ENCODE assay signal across 8 mouse cellular contexts in genomic region chr15:80797757-80798156, GRCm38 (mm10).
DNase-seq lines count a peak whose midpoint lies in the region; ATAC-seq and TF ChIP-seq lines count a peak whose summit lies in the region.

No protein-coding gene starts in this region.

- peak overlapping the region; percentile 67 for H3K27ac ChIP-seq in intestine, embryonic 16.5 days (ENCODE audit: low read length)
- peak overlapping the region; percentile 66 for H3K27ac ChIP-seq in lung, embryonic 16.5 days (ENCODE audit: low read length)
- peak overlapping the region; percentile 75 for H3K27ac ChIP-seq in olfactory bulb, adult 2 months (ENCODE audit: insufficient read depth, low read depth, low read length)

- peaks cover 34% of the 10 kb centered on the region for H3K79me3 ChIP-seq in C2C12 (ENCODE audit: low read depth)

- peak overlapping the region; percentile 73 for H3K4me2 ChIP-seq in intestine, embryonic 16.5 days (ENCODE audit: low read depth, low read length)
- H3K4me2 ChIP-seq in lung, embryonic 16.5 days (ENCODE audit: low read depth, low read length): peak overlapping the region; percentile 69

- no peaks in the 10 kb centered on the region for H3K36me3 ChIP-seq in C2C12 (ENCODE audit: control insufficient read depth, insufficient read depth)
- H3K36me3 ChIP-seq in intestine, embryonic 16.5 days (ENCODE audit: control insufficient read depth, insufficient read depth, low read length): no peaks in the 10 kb centered on the region
- H3K36me3 ChIP-seq in lung, embryonic 16.5 days (ENCODE audit: control insufficient read depth, insufficient read depth, low read length): no peaks in the 10 kb centered on the region

- H3K9me3 ChIP-seq in intestine, embryonic 16.5 days (ENCODE audit: control insufficient read depth, low read length): no peaks in the 10 kb centered on the region
- no peaks in the 10 kb centered on the region for H3K9me3 ChIP-seq in lung, embryonic 16.5 days (ENCODE audit: control insufficient read depth, low read length)

- peaks cover 17% of the 10 kb centered on the region for H3K4me1 ChIP-seq in intestine, embryonic 16.5 days (ENCODE audit: control insufficient read depth, insufficient read depth, low read length)
- H3K4me1 ChIP-seq in lung, embryonic 16.5 days (replicated peaks; ENCODE audit: control insufficient read depth, insufficient read depth, low read length): peaks cover 24% of the 10 kb centered on the region
- H3K4me1 ChIP-seq in olfactory bulb, adult 2 months (ENCODE audit: control insufficient read depth, insufficient read depth, low read length): peaks cover 10% of the 10 kb centered on the region

- H3K27me3 ChIP-seq in C2C12 (ENCODE audit: control insufficient read depth, insufficient read depth, insufficient read length): no peaks in the 10 kb centered on the region
- no peaks in the 10 kb centered on the region for H3K27me3 ChIP-seq in intestine, embryonic 16.5 days (replicated peaks; ENCODE audit: control insufficient read depth, insufficient read depth, low read length)
- H3K27me3 ChIP-seq in lung, embryonic 16.5 days (ENCODE audit: control insufficient read depth, insufficient read depth, low read depth, low read length): no peaks in the 10 kb centered on the region

- peak overlapping the region; percentile 58 for H3K4me3 ChIP-seq in C2C12 (ENCODE audit: insufficient read depth, poor library complexity, severe bottlenecking)
- H3K4me3 ChIP-seq in intestine, embryonic 16.5 days (ENCODE audit: low read length): peak overlapping the region; percentile 59
- peak overlapping the region; percentile 65 for H3K4me3 ChIP-seq in lung, embryonic 16.5 days (ENCODE audit: low read length)
- H3K4me3 ChIP-seq in olfactory bulb, adult 2 months (ENCODE audit: insufficient read depth, low read depth, low read length): peak overlapping the region; percentile 41

- 0% methylated on average over 6 of the region's 6 CpGs for WGBS in intestine, embryonic 16.5 days
- under 1% methylated on average over 6 of the region's 6 CpGs for WGBS in lung, embryonic 16.5 days
- WGBS in olfactory bulb, adult 2 months: 2% methylated on average over 6 of the region's 6 CpGs

- H3K9ac ChIP-seq in intestine, embryonic 16.5 days (ENCODE audit: low read depth, low read length): peak overlapping the region; percentile 62; the same call in 1 of the 2 replicates
- peak overlapping the region; percentile 58 for H3K9ac ChIP-seq in lung, embryonic 16.5 days (ENCODE audit: low read length)

- H3ac ChIP-seq in C2C12 (ENCODE audit: control insufficient read depth, insufficient read length, low read depth): peak overlapping the region; percentile 55

- TF ChIP-seq CTCF in C2C12 (IDR thresholded peaks at IDR 0.05; ENCODE audit: control insufficient read depth, insufficient read depth, insufficient read length): no peak
- no peak for TF ChIP-seq CTCF in olfactory bulb, adult 2 months (IDR thresholded peaks at IDR 0.05; ENCODE audit: insufficient read depth, low read depth, low read length)

- TF ChIP-seq POLR2A in olfactory bulb, adult 2 months (IDR thresholded peaks at IDR 0.05; ENCODE audit: insufficient read depth, low read depth, low read length): no peak

- peak; percentile 59 for DNase-seq in MEL-GATA-1-ER (ENCODE audit: extremely low read depth, low read depth)
- DNase-seq in cerebellum, adult 8-10 months: peak; percentile 29
- DNase-seq in forelimb bud, embryonic 11.5 days (ENCODE audit: low read depth, low spot score): peak; percentile 36
- peak; percentile 7 to 13 for DNase-seq in urinary bladder, postnatal 36 days (ENCODE audit: low spot score in 2 of 2)

- ATAC-seq in intestine, embryonic 16.5 days: peak; percentile 81
- peak; percentile 69 for ATAC-seq in lung, embryonic 16.5 days (ENCODE audit: low read depth)

- peaks cover 43% of the 10 kb centered on the region for H3K79me2 ChIP-seq in C2C12 (ENCODE audit: control insufficient read depth, insufficient read depth)

TF ChIP-seq in C2C12, 6 proteins besides CTCF, POLR2A, EP300 and RAD21:
- TF ChIP-seq MAX (IDR thresholded peaks at IDR 0.05) (no peak), MYOG (IDR thresholded peaks at IDR 0.05; ENCODE audit: control insufficient read depth, extremely low read depth, insufficient read length) (no peak), FOSL1 (IDR thresholded peaks at IDR 0.05; ENCODE audit: insufficient read depth, low read length, poor library complexity, severe bottlenecking) (peak; percentile 65)

Comparison
In these comparisons a context has a peak if more than half of its experiments do, and no peak if none do; other contexts are left out.
1. Peak in every context shown above with its lines: DNase-seq, ATAC-seq, H3K4me3 ChIP-seq and H3K27ac ChIP-seq.